Mouse (Mus musculus) neural tube, embryonic 11.5 days (tissue): Measurements from ENCODE around the gene Tbpl1. TPM values are rescaled to one million over a fixed set of nuclear protein-coding genes. Genes with fewer than 3 reads are reported as not detected.
A peak's percentile ranks its signal among the peaks of the same experiment; 100 is the strongest.

ENCODE experiments used
- ATAC-seq: fragments of 200-750 bp; cut with Nextera tagmentation; 2 replicates; pipeline ENCODE4 v1.8.0; 2017; ENCODE audit warnings: moderate number of reproducible peaks, mild to moderate bottlenecking, moderate TSS enrichment, moderate library complexity; ENCODE audit not compliant: insufficient read depth, low FRiP score, low TSS enrichment
- DNase-seq: peaks from one replicate; pipeline ENCODE4 v3.0.0-alpha.2; 2015; ENCODE audit warnings: low spot score
- H3K27ac ChIP-seq: fragments of 300-500 bp; sonication (generic); 2 replicates; pipeline ENCODE4 v1.5.1; 2014; ENCODE audit warnings: low read depth, mild to moderate bottlenecking, low read length
- H3K27me3 ChIP-seq: fragments of 300-500 bp; sonication (generic); 2 replicates; pipeline ENCODE4 v1.6.1; 2014; ENCODE audit warnings: mild to moderate bottlenecking, low read length, mixed read lengths; ENCODE audit not compliant: control insufficient read depth, insufficient read depth
- H3K36me3 ChIP-seq: fragments of 300-500 bp; sonication (generic); 2 replicates; pipeline ENCODE4 v1.6.1; 2014; ENCODE audit warnings: mild to moderate bottlenecking, low read length, moderate library complexity, mixed read lengths; ENCODE audit not compliant: control insufficient read depth, insufficient read depth
- H3K4me1 ChIP-seq: fragments of 300-500 bp; sonication (generic); 2 replicates; pipeline ENCODE4 v1.6.1; 2014; ENCODE audit warnings: low read length, mixed read lengths; ENCODE audit not compliant: control insufficient read depth, insufficient read depth
- H3K4me2 ChIP-seq: fragments of 300-500 bp; sonication (generic); 2 replicates; pipeline ENCODE4 v1.6.1; 2014; ENCODE audit warnings: low read depth, mild to moderate bottlenecking, moderate library complexity
- H3K4me3 ChIP-seq: fragments of 300-500 bp; sonication (generic); 2 replicates; pipeline ENCODE4 v1.5.1; 2014; ENCODE audit warnings: low read depth, low read length
- H3K9ac ChIP-seq: fragments of 300-500 bp; sonication (generic); 2 replicates; pipeline ENCODE4 v1.6.1; 2014; ENCODE audit warnings: mild to moderate bottlenecking, low read length
- H3K9me3 ChIP-seq: fragments of 300-500 bp; sonication (generic); 2 replicates; pipeline ENCODE4 v1.6.1; 2016; ENCODE audit warnings: low read length; ENCODE audit not compliant: control insufficient read depth
- WGBS: fragments of 180-500 bp; shearing (Covaris S2); extraction: QIAGEN DNeasy Blood & Tissue Kit; methylation state at CpG from one replicate; pipeline ENCODE4 v1.1.7; 2014; 5-methylcytosine and 5-hydroxymethylcytosine counted together
- microRNA-seq: library from miRNA; unstranded; fragments of <30 nt; microRNA quantifications from one replicate; pipeline ENCODE4, GENCODE M21; 2016
- polyA plus RNA-seq: library from polyadenylated mRNA; unstranded; fragments of >200 nt; fragmentation: Nextera tagmentation; extraction: Ambion mirVana; gene quantifications from 2 replicates; pipeline ENCODE4 v1.2.1, GENCODE M21; 2014

The Tbpl1 gene
- polyA plus RNA-seq, 1 experiment from 2014 or later = 108 TPM

- WGBS = 87% methylated on average over 5 of the region's 5 CpGs
- H3K4me3 ChIP-seq = no peak overlapping the region
- no peak overlapping the region for H3K4me2 ChIP-seq
- no peaks in the 10 kb centered on the region for H3K27me3 ChIP-seq
- H3K27ac ChIP-seq = no peak overlapping the region
- no peak for DNase-seq
- H3K9me3 ChIP-seq = no peaks in the 10 kb centered on the region
- peaks cover 4% of the 10 kb centered on the region; the same call in 1 of the 2 replicates for H3K4me1 ChIP-seq
- H3K9ac ChIP-seq = no peak overlapping the region
- ATAC-seq = no peak
- H3K36me3 ChIP-seq = no peaks in the 10 kb centered on the region
These were observed 71.3 kb downstream of the Tbpl1 start for GRCm38 (mm10) chr10:22660286-22661000.

GRCm38 (mm10) chr10:22659386-22659725, 72.4 kb downstream of the Tbpl1 start:
- Histone ChIP-seq H3K4me2 (no peak overlapping the region), H3K27ac (no peak overlapping the region), H3K9ac (no peak overlapping the region), H3K27me3 (no peaks in the 10 kb centered on the region), H3K4me1 (peaks cover 4% of the 10 kb centered on the region; the same call in 1 of the 2 replicates), H3K9me3 (no peaks in the 10 kb centered on the region), H3K4me3 (no peak overlapping the region), H3K36me3 (no peaks in the 10 kb centered on the region)
- 78% methylated on average over 10 of the region's 10 CpGs for WGBS
- no peak for DNase-seq
- ATAC-seq = no peak

DNA sequence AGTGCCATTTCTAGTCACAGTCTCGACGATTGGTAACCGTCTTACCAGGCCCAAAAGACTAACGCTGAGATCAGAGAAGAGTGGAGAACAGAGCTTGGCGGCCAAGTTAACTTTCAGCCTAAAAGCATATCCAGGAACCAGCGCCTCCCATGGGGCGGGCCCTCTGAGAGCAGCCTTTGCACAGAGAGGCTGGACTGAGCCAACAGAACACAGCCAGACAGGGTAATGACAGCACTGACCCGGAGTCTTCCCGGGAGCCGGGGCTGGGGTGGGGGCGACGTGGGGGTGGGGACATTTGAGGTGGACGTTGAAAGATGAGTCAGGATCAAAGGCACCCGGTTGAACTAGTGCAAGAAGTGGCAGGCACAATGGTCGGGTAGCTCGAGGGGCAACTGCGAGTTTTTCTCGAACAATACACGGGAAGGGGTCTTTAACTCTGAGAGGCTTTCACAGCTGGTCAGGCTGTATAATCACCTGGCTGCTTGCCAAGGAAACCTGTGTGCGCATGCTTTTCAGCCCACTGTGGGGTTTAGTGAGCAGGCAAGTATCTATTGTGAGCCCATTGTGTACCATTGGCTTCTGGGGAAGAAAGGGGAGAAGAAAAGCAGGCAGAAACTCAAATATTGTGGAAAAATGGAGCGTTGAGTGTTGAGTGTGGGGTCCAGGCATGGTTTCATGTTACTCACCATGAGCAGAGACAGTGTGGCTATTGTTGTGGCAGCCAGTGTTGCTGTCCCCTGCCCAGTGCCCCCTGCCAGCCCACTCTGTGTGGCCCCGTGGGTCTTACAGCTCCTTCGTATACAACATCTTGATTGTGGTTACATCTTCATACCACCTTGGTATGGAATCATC, 73.0 kb downstream of the Tbpl1 start:
- Histone ChIP-seq H3K4me1 (peaks cover 4% of the 10 kb centered on the region; the same call in 1 of the 2 replicates), H3K36me3 (no peaks in the 10 kb centered on the region), H3K27me3 (no peaks in the 10 kb centered on the region), H3K27ac (no peak overlapping the region), H3K9me3 (no peaks in the 10 kb centered on the region), H3K4me2 (no peak overlapping the region), H3K9ac (no peak overlapping the region), H3K4me3 (no peak overlapping the region)
- ATAC-seq (peak; percentile 92), DNase-seq (peak; percentile 82)
- 36% methylated on average over 23 of the region's 23 CpGs for WGBS

Small RNAs within 50 kb of the gene (microRNA-seq; reads per million reads assigned to microRNA genes)
- 2.6 reads per million, percentile 2 among the genes with 10 or more reads in this experiment for gene Mir7663

Other genes starting within 250 kb of the Tbpl1 start
- gene Slc2a12, start 86.9 kb downstream of the Tbpl1 start, polyA plus RNA-seq = 0.86 and 1.7 TPM in 2 replicates
- gene Tcf21, start 88.2 kb upstream of the Tbpl1 start, polyA plus RNA-seq = 0.40 and 0.69 TPM in 2 replicates